In the genomic region with DNA sequence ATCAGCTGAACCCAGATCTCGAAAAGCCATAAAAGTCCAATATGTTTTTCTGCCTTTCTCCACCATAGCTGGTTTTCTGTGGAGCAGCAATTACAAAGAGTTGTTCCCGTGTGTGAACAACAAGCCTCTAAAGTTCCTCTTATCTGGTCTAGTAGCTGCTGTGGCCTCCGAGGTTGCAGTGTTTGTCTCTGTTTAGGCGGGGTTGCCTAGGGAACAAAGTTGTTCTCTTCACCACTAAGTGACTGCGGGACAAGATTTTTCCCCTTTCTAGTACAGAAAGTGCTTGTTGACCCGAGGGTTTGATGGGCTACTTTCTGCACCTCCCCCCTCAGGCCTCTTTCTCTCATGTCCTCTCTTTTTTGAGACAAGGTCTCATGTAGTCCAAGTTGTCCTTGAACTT, we compare ENCODE assay signal across 7 mouse cellular contexts.
DNase-seq lines count a peak whose midpoint lies in the region; ATAC-seq and TF ChIP-seq lines count a peak whose summit lies in the region.

No protein-coding gene starts in this region.

- no peaks in the 10 kb centered on the region for H3K9me3 ChIP-seq in MEL (replicated peaks; ENCODE audit: insufficient read depth, low read length)
- H3K9me3 ChIP-seq in heart, embryonic 15.5 days (replicated peaks) = no peaks in the 10 kb centered on the region

- H3K36me3 ChIP-seq in MEL (ENCODE audit: control insufficient read depth in 1 of 2, insufficient read depth in 2 of 2, low read length in 2 of 2) = peaks cover 0 to 24% of the 10 kb centered on the region in 2 experiments; a peak in 2 of 4 replicates
- H3K36me3 ChIP-seq in heart, embryonic 15.5 days = no peaks in the 10 kb centered on the region

- H3K4me3 ChIP-seq in MEL (ENCODE audit: control insufficient read depth in 1 of 2, insufficient read depth in 1 of 2, low read depth in 2 of 2, low read length in 2 of 2) = no peak overlapping the region
- H3K4me3 ChIP-seq in heart, embryonic 15.5 days = no peak overlapping the region

- peaks cover 4 to 19% of the 10 kb centered on the region in 2 experiments; a peak in 3 of 4 replicates for H3K4me1 ChIP-seq in MEL (ENCODE audit: control insufficient read depth in 1 of 2, insufficient read depth in 2 of 2, low read length in 2 of 2)
- H3K4me1 ChIP-seq in heart, embryonic 15.5 days (replicated peaks) = peaks cover 25% of the 10 kb centered on the region

- whole genome bisulfite sequencing in heart, embryonic 15.5 days = 26% methylated on average over 6 of the region's 6 CpGs

- TF ChIP-seq EP300 in MEL (IDR thresholded peaks at IDR 0.05; ENCODE audit: low read depth in 1 of 2, low read length in 2 of 2) = no peak

- TF ChIP-seq RAD21 in MEL (IDR thresholded peaks at IDR 0.05; ENCODE audit: low read depth, low read length) = no peak

- no peak for ATAC-seq in heart, embryonic 15.5 days (replicated peaks; ENCODE audit: insufficient number of reproducible peaks, insufficient read depth, low FRiP score, low read depth)
- ATAC-seq in cerebellum, adult (ENCODE audit: insufficient number of reproducible peaks, low FRiP score, low TSS enrichment) = no peak

- H3K4me2 ChIP-seq in heart, embryonic 15.5 days = no peak overlapping the region

- TF ChIP-seq POLR2A in MEL (IDR thresholded peaks at IDR 0.05; ENCODE audit: control insufficient read depth in 1 of 2, insufficient read depth in 1 of 2, low read depth in 1 of 2, low read length in 2 of 2, poor library complexity in 1 of 2) = no peak

- no peaks in the 10 kb centered on the region for H3K27me3 ChIP-seq in MEL (ENCODE audit: control insufficient read depth in 1 of 2, insufficient read depth in 2 of 2, low read length in 2 of 2)
- no peaks in the 10 kb centered on the region for H3K27me3 ChIP-seq in heart, embryonic 15.5 days

- H3K9ac ChIP-seq in MEL (ENCODE audit: control insufficient read depth, low read depth, low read length, poor library complexity, severe bottlenecking) = no peak overlapping the region
- no peak overlapping the region for H3K9ac ChIP-seq in heart, embryonic 15.5 days

- H3K79me2 ChIP-seq in MEL (ENCODE audit: control insufficient read depth, insufficient read depth, low read length, poor library complexity) = peaks cover under 1% of the 10 kb centered on the region; the same call in 1 of the 2 replicates

- TF ChIP-seq CTCF in MEL (IDR thresholded peaks at IDR 0.05 in 2 of 3, conservative IDR thresholded peaks at IDR 0.05 in 1 of 3; ENCODE audit: control insufficient read depth in 1 of 3, insufficient read depth in 1 of 3, low read depth in 2 of 3, low read length in 3 of 3, poor library complexity in 1 of 3, severe bottlenecking in 1 of 3) = no peak

- no peak overlapping the region for H3K27ac ChIP-seq in MEL (ENCODE audit: control insufficient read depth, low read depth, low read length)
- peak overlapping the region; percentile 58 for H3K27ac ChIP-seq in heart, embryonic 15.5 days

- peak; percentile 83 for DNase-seq in CD4-positive, CD25-positive, alpha-beta regulatory T cell, adult 2 months (ENCODE audit: low read depth, low spot score)
- peak; percentile 94 for DNase-seq in MEL (ENCODE audit: low read depth, low spot score)
- peak; percentile 93 for DNase-seq in lung, postnatal 36 days
- no peak for DNase-seq in c-Kit-positive CD71-positive TER-119-positive erythroid progenitor cells, embryonic 14.5 days (ENCODE audit: low spot score)
- no peak for DNase-seq in frontal cortex, adult 2 months (ENCODE audit: extremely low spot score in 1 of 2, low spot score in 1 of 2)

TF ChIP-seq in MEL, 35 proteins besides CTCF, POLR2A, EP300 and RAD21:
- TF ChIP-seq TBP (IDR thresholded peaks at IDR 0.05; ENCODE audit: low read depth, low read length) = no peak
- no peak for TF ChIP-seq GABPA (IDR thresholded peaks at IDR 0.05; ENCODE audit: low read depth, low read length)
- no peak for TF ChIP-seq ZMIZ1 (IDR thresholded peaks at IDR 0.05; ENCODE audit: low read depth, low read length)
- TF ChIP-seq TCF12 (IDR thresholded peaks at IDR 0.05; ENCODE audit: low read depth, low read length) = no peak
- no peak for TF ChIP-seq MYC (IDR thresholded peaks at IDR 0.05; ENCODE audit: low read depth, low read length)
- no peak for TF ChIP-seq NRF1 (IDR thresholded peaks at IDR 0.05; ENCODE audit: insufficient read depth, low read depth, low read length, poor library complexity, severe bottlenecking)
- TF ChIP-seq TAL1 (IDR thresholded peaks at IDR 0.05; ENCODE audit: low read length) = 0 out of 2 replicates have a peak, but pooled peaks have one; percentile 25
- no peak for TF ChIP-seq UBTF (IDR thresholded peaks at IDR 0.05; ENCODE audit: borderline replicate concordance, insufficient read depth, low read depth, low read length)
- no peak for TF ChIP-seq MAZ (IDR thresholded peaks at IDR 0.05; ENCODE audit: low read depth, low read length)
- TF ChIP-seq MAX (IDR thresholded peaks at IDR 0.05; ENCODE audit: low read length) = no peak
- no peak for TF ChIP-seq CHD1 (IDR thresholded peaks at IDR 0.05; ENCODE audit: low read depth, low read length)
- TF ChIP-seq ZNF384 (IDR thresholded peaks at IDR 0.05; ENCODE audit: low read depth, low read length) = no peak
- TF ChIP-seq ZC3H11A (IDR thresholded peaks at IDR 0.05; ENCODE audit: low read depth, low read length) = no peak
- no peak for TF ChIP-seq HCFC1 (IDR thresholded peaks at IDR 0.05; ENCODE audit: low read depth, low read length)
- TF ChIP-seq MXI1 (IDR thresholded peaks at IDR 0.05; ENCODE audit: low read depth, low read length) = no peak
- no peak for TF ChIP-seq CHD2 (IDR thresholded peaks at IDR 0.05; ENCODE audit: low read length)
- no peak for TF ChIP-seq ZKSCAN1 (IDR thresholded peaks at IDR 0.05; ENCODE audit: low read depth, low read length)
- TF ChIP-seq JUND (IDR thresholded peaks at IDR 0.05; ENCODE audit: low read depth, low read length) = no peak
- TF ChIP-seq E2F4 (IDR thresholded peaks at IDR 0.05; ENCODE audit: borderline replicate concordance, low read depth, low read length) = no peak
- TF ChIP-seq KAT2A (conservative IDR thresholded peaks at IDR 0.05; ENCODE audit: low read depth, low read length) = no peak
- no peak for TF ChIP-seq BHLHE40 (IDR thresholded peaks at IDR 0.05; ENCODE audit: borderline replicate concordance, low read depth, low read length)
- TF ChIP-seq NELFE (IDR thresholded peaks at IDR 0.05; ENCODE audit: low read depth, low read length) = no peak
- 0 out of 2 replicates have a peak, but pooled peaks have one; percentile 28 for TF ChIP-seq ELF1 (IDR thresholded peaks at IDR 0.05; ENCODE audit: low read depth, low read length)
- no peak for TF ChIP-seq POLR2AphosphoS2 (IDR thresholded peaks at IDR 0.05; ENCODE audit: low read length)
- peak; percentile 67 for TF ChIP-seq SIN3A (IDR thresholded peaks at IDR 0.05; ENCODE audit: low read length)
- peak; percentile 37; the same call in 1 of the 2 replicates for TF ChIP-seq ETS1 (IDR thresholded peaks at IDR 0.05; ENCODE audit: low read depth, low read length)
- TF ChIP-seq SMC3 (IDR thresholded peaks at IDR 0.05; ENCODE audit: low read depth, low read length) = no peak
- no peak for TF ChIP-seq POLR2AphosphoS5 (IDR thresholded peaks at IDR 0.05; ENCODE audit: borderline replicate concordance, low read depth, low read length)
- peak; percentile 68; the same call in 1 of the 2 replicates for TF ChIP-seq RCOR1 (IDR thresholded peaks at IDR 0.05; ENCODE audit: low read depth, low read length)
- TF ChIP-seq MAFK (IDR thresholded peaks at IDR 0.05; ENCODE audit: borderline replicate concordance, low read depth, low read length) = no peak
- TF ChIP-seq MYB (IDR thresholded peaks at IDR 0.05; ENCODE audit: low read depth, low read length) = no peak
- peak; percentile 74 for TF ChIP-seq GATA1 (IDR thresholded peaks at IDR 0.05; ENCODE audit: low read depth, low read length)
- TF ChIP-seq USF1 (IDR thresholded peaks at IDR 0.05; ENCODE audit: low read depth, low read length) = no peak
- no peak for TF ChIP-seq USF2 (IDR thresholded peaks at IDR 0.05; ENCODE audit: borderline replicate concordance in 1 of 2, insufficient read depth in 1 of 2, low read depth in 1 of 2, low read length in 2 of 2)
- TF ChIP-seq MEF2A (IDR thresholded peaks at IDR 0.05; ENCODE audit: extremely low read depth, insufficient replicate concordance, low read depth, low read length, poor library complexity, severe bottlenecking) = no peak

Comparison
In these comparisons a context has a peak if more than half of its experiments do, and no peak if none do; other contexts are left out.
1. DNase-seq: peak in CD4-positive, CD25-positive, alpha-beta regulatory T cell, adult 2 months (single experiment), MEL (single experiment) and lung, postnatal 36 days (single experiment); none in c-Kit-positive CD71-positive TER-119-positive erythroid progenitor cells, embryonic 14.5 days (single experiment) and frontal cortex, adult 2 months (0 of 2).